In the genomic region with DNA sequence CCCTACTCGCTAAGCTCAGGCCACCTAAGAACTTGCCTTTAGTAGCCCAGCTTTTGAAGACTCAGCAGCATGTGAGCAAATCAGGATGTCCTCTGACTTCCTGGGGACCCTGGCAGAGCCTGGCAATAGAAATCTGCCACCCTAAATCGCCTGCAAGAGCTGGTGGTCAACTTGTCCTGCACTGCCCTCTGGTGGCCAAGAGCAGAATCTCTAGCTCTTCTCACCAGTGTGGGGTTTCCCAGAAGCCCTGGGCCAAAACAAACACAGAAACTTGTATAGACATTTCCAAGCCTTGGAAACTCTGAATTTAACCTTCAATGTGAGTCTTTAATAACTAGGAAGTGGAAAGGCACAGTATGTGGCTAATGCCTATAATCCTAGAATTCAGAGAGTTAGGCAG, we compare ENCODE assay signal across 7 mouse cellular contexts. TPM values are rescaled to one million over a fixed set of nuclear protein-coding genes. Genes with fewer than 3 reads are reported as not detected.
A peak's percentile ranks its signal among the peaks of the same experiment; 100 is the strongest.
DNase-seq lines count a peak whose midpoint lies in the region; ATAC-seq and TF ChIP-seq lines count a peak whose summit lies in the region.

No protein-coding gene starts in this region.

- WGBS in hindbrain, embryonic 14.5 days: 27% methylated on average over 2 of the region's 2 CpGs

- no peaks in the 10 kb centered on the region for H3K9me3 ChIP-seq in hindbrain, embryonic 14.5 days (ENCODE audit: control insufficient read depth, low read length)

- H3K4me1 ChIP-seq in hindbrain, embryonic 14.5 days (replicated peaks; ENCODE audit: control insufficient read depth, insufficient read depth, low read length): no peaks in the 10 kb centered on the region

- no peak overlapping the region for H3K9ac ChIP-seq in hindbrain, embryonic 14.5 days

- intact Hi-C loops in left cerebral cortex, adult 2 months (cut with DNase I): loop anchor here (1.0 to 5.0 kb wide), 2 partner anchors 186 to 282 kb away; no protein-coding TSS in a partner anchor

- no peaks in the 10 kb centered on the region for H3K27me3 ChIP-seq in hindbrain, embryonic 14.5 days (ENCODE audit: control insufficient read depth, insufficient read depth, low read length)

- no peak overlapping the region for H3K4me2 ChIP-seq in hindbrain, embryonic 14.5 days (replicated peaks)

- peak; percentile 29 for DNase-seq in WW6 (ENCODE audit: low read depth, low spot score)
- peak; percentile 91 for DNase-seq in cerebellum, adult 9-10 months
- peak; percentile 69 to 93 for DNase-seq in frontal cortex, adult 2 months (ENCODE audit: extremely low spot score in 1 of 2, low spot score in 1 of 2)
- peak; percentile 95 for DNase-seq in hindbrain, embryonic 14.5 days (ENCODE audit: low spot score)
- peak; percentile 82 to 87 for DNase-seq in left cerebral cortex, adult 2 months (ENCODE audit: extremely low spot score in 1 of 2, low spot score in 2 of 2)
- DNase-seq in mesoderm, embryonic 11.5 days (ENCODE audit: low read depth, low spot score): peak; percentile 90
- DNase-seq in spleen, adult 12 weeks (ENCODE audit: low spot score): peak; percentile 34

- TF ChIP-seq CTCF in left cerebral cortex, adult 2 months (IDR thresholded peaks at IDR 0.05): peak; percentile 98

- no peaks in the 10 kb centered on the region for H3K36me3 ChIP-seq in hindbrain, embryonic 14.5 days (replicated peaks; ENCODE audit: control insufficient read depth, insufficient read depth)

- ATAC-seq in hindbrain, embryonic 14.5 days (ENCODE audit: low FRiP score): peak; percentile 72

- no peak overlapping the region for H3K4me3 ChIP-seq in hindbrain, embryonic 14.5 days (replicated peaks; ENCODE audit: low read length)
- no peak overlapping the region for H3K4me3 ChIP-seq in left cerebral cortex, adult 2 months

- H3K27ac ChIP-seq in hindbrain, embryonic 14.5 days: no peak overlapping the region
- no peak overlapping the region for H3K27ac ChIP-seq in left cerebral cortex, adult 2 months

RNA-seq across cellular contexts. Expression of a gene that starts 58.3 kb away (rescaled TPM):
- 40.7 and 43.7 TPM in 2 replicates for polyA plus RNA-seq in frontal cortex, adult 2 months (2012; rRNA removed)
- polyA plus RNA-seq in hindbrain, embryonic 14.5 days (2014; fragmentation: Nextera tagmentation; extraction: Ambion mirVana): 28.1 and 28.8 TPM in 2 replicates
- total RNA-seq in left cerebral cortex, adult 2 months (2021): 10 to 100 TPM; 52.8 to 57.2 TPM

Comparison
In these comparisons a context has a peak if more than half of its experiments do, and no peak if none do; other contexts are left out.
1. DNase-seq: peak in every context shown above with its lines; median percentile 95 in hindbrain, embryonic 14.5 days; 91 in cerebellum, adult 9-10 months; 90 in mesoderm, embryonic 11.5 days; 84 in left cerebral cortex, adult 2 months; 81 in frontal cortex, adult 2 months; 34 in spleen, adult 12 weeks; 29 in WW6.